Mouse (Mus musculus): ENCODE measurements around the gene Cad. TPM values are rescaled to one million over a fixed set of nuclear protein-coding genes. Genes with fewer than 3 reads are reported as not detected.
"Not testable (repeated sequence)": the region's sequence is repeated elsewhere in the genome, so short reads cannot be mapped to it uniquely, and the experiment has no call there.

The Cad gene
- polyA plus RNA-seq, 1 experiment from 2014 or later, result 15.7 TPM

- WGBS, result 96% methylated on average over 6 of the region's 6 CpGs
- H3K9ac ChIP-seq, result no peak overlapping the region
- no peak overlapping the region for H3K4me3 ChIP-seq
- no peak overlapping the region for H3K27ac ChIP-seq (replicated peaks)
- peaks cover 17% of the 10 kb centered on the region; the same call in 1 of the 2 replicates for H3K36me3 ChIP-seq
- H3K27me3 ChIP-seq, result no peaks in the 10 kb centered on the region
- H3K4me2 ChIP-seq, result no peak overlapping the region
- no peak for ATAC-seq (ENCODE audit: low FRiP score, low read depth)
- H3K4me1 ChIP-seq (replicated peaks), result peaks cover 14% of the 10 kb centered on the region
- H3K9me3 ChIP-seq, result no peaks in the 10 kb centered on the region
Observed at GRCm38 (mm10) chr5:31046416-31046815, 8.2 kb upstream of the Cad start.

GRCm38 (mm10) chr5:31047074-31047473 is 7.5 kb upstream of the Cad start:
- H3K4me1 ChIP-seq (replicated peaks), result peaks cover 14% of the 10 kb centered on the region
- H3K9me3 ChIP-seq, result no peaks in the 10 kb centered on the region
- ATAC-seq (ENCODE audit: low FRiP score, low read depth), result no peak
- H3K4me2 ChIP-seq, result peak overlapping the region; percentile 78
- peaks cover 10% of the 10 kb centered on the region; the same call in 1 of the 2 replicates for H3K36me3 ChIP-seq
- H3K27ac ChIP-seq (replicated peaks), result no peak overlapping the region
- peak overlapping the region; percentile 94 for H3K9ac ChIP-seq
- no peaks in the 10 kb centered on the region for H3K27me3 ChIP-seq
- peak overlapping the region; percentile 91 for H3K4me3 ChIP-seq
- 86% methylated on average over 5 of the region's 5 CpGs for WGBS

GRCm38 (mm10) chr5:31047848-31048762 is 6.5 kb upstream of the Cad start, which contains the start of gene Atraid:
TSS of gene Atraid (plus strand) at chr5:31048312.
- H3K9me3 ChIP-seq, result no peaks in the 10 kb centered on the region
- WGBS, result under 1% methylated on average over 73 of the region's 73 CpGs
- no peaks in the 10 kb centered on the region for H3K27me3 ChIP-seq
- H3K4me1 ChIP-seq (replicated peaks), result peaks cover 14% of the 10 kb centered on the region
- H3K36me3 ChIP-seq, result no peaks in the 10 kb centered on the region; the same call in 1 of the 2 replicates
- H3K9ac ChIP-seq, result peak within 1 kb of the TSS; percentile 94
- H3K4me2 ChIP-seq, result peak within 1 kb of the TSS; percentile 78
- peak within 1 kb of the TSS; percentile 91 for H3K4me3 ChIP-seq
- peak within 1 kb of the TSS; percentile 98 for H3K27ac ChIP-seq (replicated peaks)
- ATAC-seq (ENCODE audit: low FRiP score, low read depth), result peak; percentile 98

- peak; percentile 43 for ATAC-seq (ENCODE audit: low FRiP score, low read depth)
- under 1% methylated on average over 23 of the region's 23 CpGs for WGBS
- Histone ChIP-seq H3K9ac (peak within 1 kb of the TSS; percentile 94), H3K27ac (replicated peaks) (peak within 1 kb of the TSS; percentile 98), H3K4me2 (peak within 1 kb of the TSS; percentile 78), H3K36me3 (no peaks in the 10 kb centered on the region; the same call in 1 of the 2 replicates), H3K4me1 (replicated peaks) (peaks cover 20% of the 10 kb centered on the region), H3K4me3 (peak within 1 kb of the TSS; percentile 91), H3K27me3 (no peaks in the 10 kb centered on the region), H3K9me3 (no peaks in the 10 kb centered on the region)
Observed at GRCm38 (mm10) chr5:31048763-31049641, 5.6 kb upstream of the Cad start, which contains the start of gene Slc5a6. TSS of gene Slc5a6 (minus strand) at chr5:31048924.

GRCm38 (mm10) chr5:31050427-31050826 is 4.2 kb upstream of the Cad start:
- ATAC-seq (ENCODE audit: low FRiP score, low read depth), result no peak
- H3K4me2 ChIP-seq, result no peak overlapping the region

GRCm38 (mm10) chr5:31053728-31054127 is 852 bp upstream of the Cad start:
- H3K36me3 ChIP-seq; ATAC-seq (ENCODE audit: low FRiP score, low read depth); H3K9me3 ChIP-seq; H3K27me3 ChIP-seq: not testable (repeated sequence)
- Histone ChIP-seq H3K9ac (peak overlapping the region; percentile 73), H3K4me1 (replicated peaks) (peaks cover 27% of the 10 kb centered on the region), H3K27ac (replicated peaks) (peak overlapping the region; percentile 71), H3K4me3 (peak overlapping the region; percentile 67), H3K4me2 (peak overlapping the region; percentile 94)
- 48% methylated on average over 4 of the region's 4 CpGs for WGBS

More at GRCm38 (mm10) chr5:31050427-31050826, 4.2 kb upstream of the Cad start:
- no peaks in the 10 kb centered on the region for H3K36me3 ChIP-seq
- no peak overlapping the region for H3K9ac ChIP-seq
- no peaks in the 10 kb centered on the region for H3K27me3 ChIP-seq
- H3K4me1 ChIP-seq (replicated peaks), result peaks cover 28% of the 10 kb centered on the region
- no peak overlapping the region for H3K27ac ChIP-seq (replicated peaks)
- H3K9me3 ChIP-seq, result no peaks in the 10 kb centered on the region
- H3K4me3 ChIP-seq, result no peak overlapping the region

GRCm38 (mm10) chr5:31055216-31056140 is 898 bp downstream of the Cad start:
- ATAC-seq (ENCODE audit: low FRiP score, low read depth), result no peak
- Histone ChIP-seq H3K36me3 (peaks cover 14% of the 10 kb centered on the region), H3K27ac (replicated peaks) (peak overlapping the region; percentile 71), H3K27me3 (no peaks in the 10 kb centered on the region), H3K4me2 (peak overlapping the region; percentile 94), H3K9me3 (no peaks in the 10 kb centered on the region), H3K9ac (peak overlapping the region; percentile 73), H3K4me1 (replicated peaks) (peaks cover 21% of the 10 kb centered on the region), H3K4me3 (peak overlapping the region; percentile 67)
- 23% methylated on average over 19 of the region's 19 CpGs for WGBS

GRCm38 (mm10) chr5:31069810-31070209 is 15.2 kb downstream of the Cad start:
- H3K27me3 ChIP-seq, result no peaks in the 10 kb centered on the region
- H3K9me3 ChIP-seq, result no peaks in the 10 kb centered on the region
- peaks cover 71% of the 10 kb centered on the region for H3K36me3 ChIP-seq
- no peak overlapping the region for H3K9ac ChIP-seq
- ATAC-seq (ENCODE audit: low FRiP score, low read depth), result no peak
- no peak overlapping the region for H3K4me2 ChIP-seq
- WGBS, result 98% methylated on average over 3 of the region's 3 CpGs
- H3K4me1 ChIP-seq (replicated peaks), result no peaks in the 10 kb centered on the region
- H3K27ac ChIP-seq (replicated peaks), result no peak overlapping the region
- no peak overlapping the region for H3K4me3 ChIP-seq

- no peak for ATAC-seq (ENCODE audit: low FRiP score, low read depth)
- no peak overlapping the region for H3K4me2 ChIP-seq
- no peak overlapping the region for H3K9ac ChIP-seq
- WGBS, result 89% methylated on average over 2 of the region's 2 CpGs
- no peaks in the 10 kb centered on the region for H3K27me3 ChIP-seq
- no peaks in the 10 kb centered on the region for H3K4me1 ChIP-seq (replicated peaks)
- no peaks in the 10 kb centered on the region for H3K9me3 ChIP-seq
- H3K36me3 ChIP-seq, result peaks cover 82% of the 10 kb centered on the region
- H3K4me3 ChIP-seq, result no peak overlapping the region
- no peak overlapping the region for H3K27ac ChIP-seq (replicated peaks)
Observed at GRCm38 (mm10) chr5:31071059-31071458, 16.5 kb downstream of the Cad start.

- no peak overlapping the region for H3K4me2 ChIP-seq
Observed at GRCm38 (mm10) chr5:31071821-31072220, 17.2 kb downstream of the Cad start.

GRCm38 (mm10) chr5:31073176-31073575 is 18.6 kb downstream of the Cad start:
- WGBS, result 95% methylated on average over 12 of the region's 12 CpGs
- H3K4me3 ChIP-seq, result no peak overlapping the region
- ATAC-seq (ENCODE audit: low FRiP score, low read depth), result no peak
- H3K9me3 ChIP-seq, result no peaks in the 10 kb centered on the region
- peaks cover 81% of the 10 kb centered on the region for H3K36me3 ChIP-seq
- no peaks in the 10 kb centered on the region for H3K4me1 ChIP-seq (replicated peaks)
- no peak overlapping the region for H3K4me2 ChIP-seq
- no peak overlapping the region for H3K27ac ChIP-seq (replicated peaks)
- H3K27me3 ChIP-seq, result no peaks in the 10 kb centered on the region
- H3K9ac ChIP-seq, result no peak overlapping the region

More at GRCm38 (mm10) chr5:31071821-31072220, 17.2 kb downstream of the Cad start:
- no peak overlapping the region for H3K27ac ChIP-seq (replicated peaks)
- WGBS, result 95% methylated on average over 11 of the region's 11 CpGs
- no peaks in the 10 kb centered on the region for H3K4me1 ChIP-seq (replicated peaks)
- H3K9me3 ChIP-seq, result no peaks in the 10 kb centered on the region
- no peak for ATAC-seq (ENCODE audit: low FRiP score, low read depth)
- no peak overlapping the region for H3K9ac ChIP-seq
- H3K36me3 ChIP-seq, result peaks cover 83% of the 10 kb centered on the region
- H3K4me3 ChIP-seq, result no peak overlapping the region
- no peaks in the 10 kb centered on the region for H3K27me3 ChIP-seq
